Mouse (Mus musculus) left cerebral cortex, adult 2 months (tissue): ENCODE data around the gene Acsl3. TPM values are rescaled to one million over a fixed set of nuclear protein-coding genes. Genes with fewer than 3 reads are reported as not detected.
A peak's percentile ranks its signal among the peaks of the same experiment; 100 is the strongest.

Experiments used
- DNase-seq, 2 experiments: peaks; one replicate each; pipeline ENCODE4 v3.0.0; 2021 to 2022; ENCODE audit warnings: low spot score in 2 of 2, mixed read lengths in 1 of 2; ENCODE audit errors: extremely low spot score in 1 of 2
- H3K27ac ChIP-seq: fragments of 200-600 bp; 2 replicates; pipeline ENCODE4 v1.8.1; 2022
- H3K4me3 ChIP-seq: fragments of 200-600 bp; 2 replicates; pipeline ENCODE4 v1.8.1; 2022
- CTCF ChIP-seq: fragments of 200-600 bp; IDR thresholded peaks from 2 replicates; pipeline ENCODE4 v1.8.1; 2022; ENCODE audit warnings: antibody characterized with exemption, mild to moderate bottlenecking, moderate library complexity
- intact Hi-C: fragments of 180-260 bp; cut with DNase I; formaldehyde crosslinking; loops from one replicate; pipeline ENCODE4 v1.15.1; 2025
- total RNA-seq, 2 experiments: library from RNA; stranded (reverse); gene quantifications; 2 replicates each; pipeline ENCODE4 v1.2.3; 2021

Acsl3 gene
- total RNA-seq, 2 experiments from 2014 or later, result 166 to 169 TPM

GRCm38 (mm10) chr1:78694503-78695258, 37.1 kb downstream of the Acsl3 start:
- no peak overlapping the region for H3K27ac ChIP-seq
- H3K4me3 ChIP-seq, result no peak overlapping the region
- TF ChIP-seq CTCF, result no peak
- intact Hi-C loops, result no loop called here
- no peak for DNase-seq

GRCm38 (mm10) chr1:78696305-78696704, 38.7 kb downstream of the Acsl3 start:
- TF ChIP-seq CTCF, result no peak
- intact Hi-C loops, result no loop called here
- Histone ChIP-seq H3K4me3 (no peak overlapping the region), H3K27ac (no peak overlapping the region)
- DNase-seq, result no peak

GRCm38 (mm10) chr1:78696903-78697302, 39.3 kb downstream of the Acsl3 start:
- Histone ChIP-seq H3K27ac (no peak overlapping the region), H3K4me3 (no peak overlapping the region)
- no peak for DNase-seq
- no peak for TF ChIP-seq CTCF
- intact Hi-C loops, result no loop called here

GRCm38 (mm10) chr1:78698138-78698537, 40.5 kb downstream of the Acsl3 start:
- intact Hi-C loops, result no loop called here
- Histone ChIP-seq H3K4me3 (no peak overlapping the region), H3K27ac (no peak overlapping the region)
- no peak for DNase-seq
- no peak for TF ChIP-seq CTCF

GRCm38 (mm10) chr1:78701740-78702139, 44.1 kb downstream of the Acsl3 start:
- intact Hi-C loops, result no loop called here
- DNase-seq, result no peak
- H3K4me3 ChIP-seq, result no peak overlapping the region

DNA sequence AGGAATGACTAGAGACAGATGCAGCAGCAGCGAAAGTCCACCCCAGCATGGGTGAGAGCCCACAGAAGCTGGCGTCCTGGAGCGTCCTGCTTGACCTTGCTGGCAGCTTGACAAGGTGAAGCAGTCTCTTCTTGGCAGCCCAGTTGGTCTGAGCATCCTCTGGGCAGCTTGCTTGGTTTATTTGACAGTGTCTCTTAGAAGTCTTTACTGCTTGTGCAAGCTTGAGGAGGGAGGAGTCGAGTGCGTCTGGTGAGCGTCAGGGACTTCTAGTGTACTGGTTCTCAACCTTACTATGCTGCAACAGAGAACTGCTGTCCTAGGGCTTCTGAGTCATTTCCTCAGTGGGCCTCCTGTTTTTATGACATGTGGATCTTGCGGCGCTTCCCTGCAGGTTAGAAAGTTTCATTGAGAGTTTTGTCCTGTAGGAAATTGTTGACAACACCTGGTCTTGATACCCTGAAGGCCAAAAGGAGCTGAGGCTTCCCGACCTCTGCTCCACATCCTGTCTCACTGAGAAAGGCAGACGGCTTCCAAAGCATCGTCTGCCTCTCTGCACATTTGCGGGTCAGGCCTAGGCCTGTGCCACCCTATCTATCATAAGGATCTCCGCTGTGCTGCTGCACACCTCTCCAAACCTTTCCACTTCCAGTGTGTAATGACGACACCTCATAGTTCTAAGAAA, 44.8 kb downstream of the Acsl3 start:
- intact Hi-C loops, result no loop called here
- no peak for TF ChIP-seq CTCF
- no peak for DNase-seq
- Histone ChIP-seq H3K4me3 (no peak overlapping the region), H3K27ac (no peak overlapping the region)

More at GRCm38 (mm10) chr1:78701740-78702139, 44.1 kb downstream of the Acsl3 start:
- no peak overlapping the region for H3K27ac ChIP-seq
- TF ChIP-seq CTCF, result no peak

DNA sequence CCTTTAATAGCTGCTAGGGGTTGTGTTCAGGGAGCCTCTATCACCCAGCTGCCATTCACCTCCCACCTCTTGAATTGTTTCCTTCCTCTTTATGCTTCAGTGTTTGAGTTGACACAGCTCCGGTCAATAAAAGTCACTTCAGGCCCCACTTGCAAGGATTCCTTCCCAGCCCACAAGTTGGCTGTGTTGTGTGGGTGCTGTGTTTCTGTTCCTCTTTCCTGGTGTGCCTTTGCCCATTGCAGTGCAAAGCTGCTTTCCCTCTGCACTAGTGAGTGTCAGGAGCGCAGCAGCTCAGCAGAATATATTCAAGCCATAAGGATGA, 45.3 kb downstream of the Acsl3 start:
- intact Hi-C loops, result no loop called here
- Histone ChIP-seq H3K27ac (no peak overlapping the region), H3K4me3 (no peak overlapping the region)
- no peak for TF ChIP-seq CTCF
- no peak for DNase-seq

GRCm38 (mm10) chr1:78706338-78706737, 48.7 kb downstream of the Acsl3 start:
- TF ChIP-seq CTCF, result no peak
- intact Hi-C loops, result no loop called here
- no peak overlapping the region for H3K27ac ChIP-seq

DNA sequence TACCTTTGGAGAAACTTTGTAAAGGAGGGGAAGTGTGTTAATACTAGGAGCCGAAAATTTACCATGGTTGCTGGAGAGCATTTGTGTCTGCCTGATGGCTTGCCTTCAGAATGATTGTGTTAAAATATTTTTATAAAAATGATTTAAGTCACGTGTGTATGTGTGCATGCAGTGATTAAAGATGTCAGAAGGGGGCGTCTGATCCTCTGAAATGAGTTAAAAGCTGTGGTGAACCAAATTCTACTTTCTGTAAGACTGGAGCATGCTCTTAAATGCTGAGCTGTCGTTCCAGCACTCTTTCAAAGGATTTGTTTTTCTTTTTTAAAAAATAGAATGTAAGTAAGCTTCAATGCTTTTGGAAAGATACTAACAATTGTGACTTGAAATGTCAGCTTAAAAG, 49.7 kb downstream of the Acsl3 start:
- TF ChIP-seq CTCF, result peak; percentile 62
- DNase-seq, result no peak
- intact Hi-C loops, result no loop called here
- Histone ChIP-seq H3K27ac (no peak overlapping the region), H3K4me3 (no peak overlapping the region)

More at GRCm38 (mm10) chr1:78706338-78706737, 48.7 kb downstream of the Acsl3 start:
- no peak for DNase-seq
- H3K4me3 ChIP-seq, result no peak overlapping the region

GRCm38 (mm10) chr1:78710026-78710425, 52.4 kb downstream of the Acsl3 start:
- no peak for TF ChIP-seq CTCF

GRCm38 (mm10) chr1:78710613-78711329, 53.1 kb downstream of the Acsl3 start:
- no peak overlapping the region for H3K4me3 ChIP-seq
- DNase-seq, result no peak
- TF ChIP-seq CTCF, result no peak
- H3K27ac ChIP-seq, result no peak overlapping the region
- intact Hi-C loops, result no loop called here

More at GRCm38 (mm10) chr1:78710026-78710425, 52.4 kb downstream of the Acsl3 start:
- Histone ChIP-seq H3K27ac (no peak overlapping the region), H3K4me3 (no peak overlapping the region)
- DNase-seq, result no peak
- intact Hi-C loops, result no loop called here
